Mouse (Mus musculus) Patski (cell line): Measurements from ENCODE around the gene Prr29. TPM values are rescaled to one million over a fixed set of nuclear protein-coding genes. Genes with fewer than 3 reads are reported as not detected.

Source experiments
- ATAC-seq: fragments of 100-300 bp; one replicate; pipeline ENCODE4 v1.8.0; 2021
- CTCF ChIA-PET: fragments of 350-600 bp; sonication (Branson Sonifier 250); formaldehyde crosslinking; loops from one replicate; lab custom pipeline; 2022; ENCODE audit warnings: inconsistent platforms; lab: Charles Lee
- POLR2A ChIA-PET: fragments of 350-600 bp; sonication (Branson Sonifier 250); formaldehyde crosslinking; loops from one replicate; lab custom pipeline; 2022; ENCODE audit warnings: antibody characterized with exemption, inconsistent platforms; lab: Charles Lee
- DNase-seq: peaks from one replicate; pipeline ENCODE4 v3.0.0-alpha.2; 2011; ENCODE audit warnings: low read depth, low spot score
- H3K27me3 ChIP-seq: fragments of 371-371 bp; one replicate; pipeline ENCODE4 v1.5.1; 2021
- CTCF ChIP-seq: fragments of 100-300 bp; IDR thresholded peaks from one replicate; pipeline ENCODE4 v1.5.1; 2021
- in situ Hi-C: fragments of 300-500 bp; cut with MboI; formaldehyde crosslinking; loops from 3 replicates; pipeline ENCODE4 v1.11.1; 2018; ENCODE audit warnings: low pct_unique_long_range_greater_than_20kb, mixed read lengths
- polyA plus RNA-seq: library from polyadenylated mRNA; unstranded; gene quantifications from one replicate; pipeline ENCODE4 v1.2.3, GENCODE M21; 2021

Gene Prr29
- polyA plus RNA-seq, 1 experiment from 2014 or later, result not detected

DNA sequence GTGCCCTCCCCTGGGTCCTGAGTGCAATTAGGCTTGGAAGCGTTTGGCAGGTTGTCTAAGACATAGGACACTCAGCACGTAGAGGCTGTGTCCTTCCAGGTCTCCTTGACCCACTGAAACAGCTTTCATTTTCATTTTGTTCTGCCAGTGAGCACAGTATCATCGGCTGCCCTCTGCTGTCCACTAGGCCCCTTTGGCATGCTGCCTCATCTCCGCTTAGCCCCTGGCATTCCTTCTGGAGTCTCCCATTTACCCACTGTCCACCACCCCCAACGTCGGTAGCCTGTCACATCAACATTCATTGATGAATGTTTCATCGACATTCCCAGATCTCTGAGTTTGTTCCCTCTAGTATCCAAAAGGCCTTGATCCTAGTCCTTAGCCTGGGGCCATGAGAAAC lies 16.6 kb downstream of the Prr29 start:
- no peak for TF ChIP-seq CTCF
- CTCF ChIA-PET, result interaction anchor here (1.4 to 1.5 kb wide), 2 partner anchors 9 to 79 kb away, joined by 3 read pairs; no protein-coding TSS in a partner anchor
- no peak for DNase-seq
- in situ Hi-C loops, result no loop called here
- POLR2A ChIA-PET, result no interaction called here
- ATAC-seq, result no peak
- peaks cover 16% of the 10 kb centered on the region for H3K27me3 ChIP-seq

DNA sequence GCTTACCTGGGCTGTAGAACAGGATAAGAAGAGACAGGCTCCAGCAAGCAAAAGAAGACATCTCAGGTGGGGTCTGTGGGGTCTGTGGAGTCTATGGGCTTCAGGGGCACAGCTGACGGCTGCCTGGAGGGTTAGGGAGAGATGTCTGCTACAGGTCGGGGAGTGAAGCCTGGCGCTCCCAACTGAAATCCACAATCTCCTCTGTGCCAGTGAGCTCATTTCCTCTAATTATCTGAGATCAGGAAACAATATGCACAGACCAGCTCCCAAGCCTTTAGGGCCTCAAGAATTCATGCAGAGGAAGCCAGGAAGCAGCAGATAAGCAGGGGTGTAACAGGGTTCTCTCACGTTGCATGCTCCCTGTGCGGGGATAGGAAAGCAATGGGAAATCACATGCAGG lies 17.2 kb downstream of the Prr29 start:
- in situ Hi-C loops, result no loop called here
- DNase-seq (no peak), ATAC-seq (no peak)
- TF ChIP-seq CTCF, result no peak
- ChIA-PET CTCF (interaction anchor here (1.5 kb wide), 1 partner anchor 9 kb away, joined by 3 read pairs; no protein-coding TSS in a partner anchor), POLR2A (no interaction called here)
- peaks cover 16% of the 10 kb centered on the region for H3K27me3 ChIP-seq

DNA sequence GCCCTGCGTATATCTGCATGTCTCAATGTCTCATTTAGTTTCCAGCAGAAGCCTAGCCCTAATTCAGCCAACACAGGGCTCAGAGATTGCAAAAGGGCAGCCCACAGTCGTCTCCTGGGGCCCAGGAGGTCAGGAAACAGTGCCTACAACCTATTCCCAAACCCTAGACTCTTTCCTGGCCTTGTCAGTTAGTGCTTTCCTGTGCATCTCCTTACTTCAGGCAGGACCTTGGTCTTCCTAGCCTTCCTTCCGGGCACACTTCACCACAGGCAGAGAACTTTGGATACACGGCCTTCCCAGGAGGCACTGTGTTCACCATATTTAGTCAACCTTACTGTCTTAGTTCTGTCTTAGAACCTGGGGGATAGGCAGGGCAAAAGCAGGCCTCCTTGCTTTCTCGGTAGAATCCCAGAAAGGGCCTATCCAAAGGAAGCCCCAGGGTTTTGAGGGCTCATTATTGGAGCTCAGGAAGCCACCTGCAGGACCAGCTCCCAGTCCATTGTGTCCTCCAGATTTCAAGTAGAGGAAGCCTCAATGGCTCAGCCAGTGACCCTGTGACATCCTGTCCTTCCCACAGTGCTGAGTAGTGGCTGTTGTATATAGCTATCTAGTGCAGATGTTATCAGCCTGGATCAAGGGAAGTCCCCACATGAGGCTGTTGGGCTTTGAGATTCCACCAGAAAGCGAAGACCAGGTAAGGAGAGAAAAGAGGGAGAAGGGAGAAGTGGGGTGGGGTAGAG lies 17.9 kb downstream of the Prr29 start:
- peaks cover 9% of the 10 kb centered on the region for H3K27me3 ChIP-seq
- no peak for TF ChIP-seq CTCF
- ChIA-PET POLR2A (interaction anchor here (0.5 kb wide), 1 partner anchor 172 kb away, joined by 3 read pairs; no protein-coding TSS in a partner anchor), CTCF (interaction anchor here (1.3 kb wide), 1 partner anchor 17 kb away, joined by 3 read pairs; no protein-coding TSS in a partner anchor)
- in situ Hi-C loops, result no loop called here
- no peak for ATAC-seq
- no peak for DNase-seq

DNA sequence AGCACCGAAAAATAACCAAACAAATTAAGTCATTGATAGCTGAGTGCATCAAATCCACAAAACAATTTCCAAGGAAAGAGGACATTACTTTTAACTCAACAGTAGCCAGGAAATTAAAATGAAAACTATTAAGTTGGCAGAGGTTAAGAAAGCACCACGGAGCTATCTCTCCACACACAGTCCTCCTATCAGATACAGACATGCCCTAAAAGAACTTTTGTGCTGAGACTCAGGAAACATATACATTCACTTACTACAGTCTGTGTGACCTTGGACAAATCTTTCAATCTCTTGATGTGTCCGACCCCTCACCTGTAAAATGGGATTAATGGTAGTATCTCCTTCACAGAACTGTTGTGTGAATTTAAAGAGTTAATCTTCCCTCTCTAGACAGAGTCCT lies 21.1 kb downstream of the Prr29 start:
- no peak for ATAC-seq
- in situ Hi-C loops, result no loop called here
- ChIA-PET CTCF (interaction anchor here (1.6 kb wide), 1 partner anchor 84 kb away, joined by 5 read pairs; no protein-coding TSS in a partner anchor), POLR2A (no interaction called here)
- no peak for DNase-seq
- no peak for TF ChIP-seq CTCF
- H3K27me3 ChIP-seq, result peaks cover 3% of the 10 kb centered on the region

DNA sequence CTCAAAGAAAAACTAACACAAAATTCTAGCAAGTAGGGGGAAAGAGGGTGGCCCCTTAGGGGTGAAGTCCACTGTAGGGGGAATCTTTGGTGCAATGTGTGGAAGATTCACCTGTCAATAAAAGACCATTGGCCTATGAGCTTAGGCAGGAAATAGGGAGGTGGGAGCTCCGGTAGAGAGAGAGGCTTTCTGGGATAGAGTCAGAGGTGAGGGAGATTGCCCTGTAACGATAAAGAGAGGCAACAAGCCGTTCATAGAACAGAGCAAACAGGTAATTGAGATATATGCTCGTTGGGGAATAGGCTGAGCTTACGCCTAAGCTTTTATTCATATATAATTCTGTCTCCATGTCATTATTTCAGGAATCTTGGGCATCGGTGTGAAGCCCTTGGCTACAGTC lies 21.7 kb downstream of the Prr29 start:
- no peak for ATAC-seq
- no peak for TF ChIP-seq CTCF
- peaks cover 3% of the 10 kb centered on the region for H3K27me3 ChIP-seq
- ChIA-PET CTCF (interaction anchor here (1.6 kb wide), 1 partner anchor 85 kb away, joined by 5 read pairs; no protein-coding TSS in a partner anchor), POLR2A (no interaction called here)
- in situ Hi-C loops, result no loop called here
- no peak for DNase-seq

DNA sequence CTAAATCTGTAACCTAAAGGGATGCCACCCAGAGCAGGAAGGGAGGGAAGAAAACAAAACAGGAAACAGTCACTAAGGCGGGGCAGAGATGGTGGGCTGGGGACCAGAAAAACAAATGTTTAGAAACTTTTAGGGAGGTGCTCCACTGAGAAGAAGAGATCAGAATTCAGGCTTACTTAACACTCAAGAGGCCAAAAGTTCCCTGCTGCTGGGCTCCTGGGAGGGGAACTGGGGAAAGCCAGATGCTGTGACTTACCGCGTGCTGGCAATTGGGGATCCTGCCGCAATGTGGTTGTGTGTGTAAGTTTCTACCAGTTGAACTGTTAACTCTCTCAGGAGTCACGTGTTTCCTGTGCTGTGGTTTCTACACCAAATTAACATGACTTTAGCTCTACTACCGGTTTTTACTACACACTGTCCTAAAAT lies 22.5 kb downstream of the Prr29 start, which contains the start of gene Icam2:
Gene Icam2 (minus strand): TSS at position 285 of the 426 bp plus-strand sequence.
- POLR2A ChIA-PET, result no interaction called here
- ATAC-seq, result no peak

DNA sequence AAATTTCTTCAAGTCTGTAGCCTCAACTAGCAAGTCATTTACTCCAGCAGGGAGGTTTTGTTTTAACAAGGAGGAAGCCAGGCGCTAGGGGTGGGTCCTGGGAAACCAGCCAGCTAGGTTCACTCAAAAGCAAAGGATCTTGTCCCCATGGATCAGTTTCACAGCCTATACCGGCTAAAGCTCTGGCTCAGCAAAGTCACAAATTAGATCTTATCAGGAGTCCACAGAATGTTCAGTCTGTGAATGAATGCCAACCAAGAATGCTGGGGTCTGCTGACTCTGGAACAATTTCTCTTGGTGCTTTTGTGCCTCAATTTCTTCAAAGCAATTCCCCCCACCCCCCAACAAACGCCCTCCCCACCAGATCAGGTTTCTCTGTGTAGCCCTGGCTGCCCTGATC lies 24.3 kb downstream of the Prr29 start:
- ChIA-PET CTCF (interaction anchor here (1.0 kb wide), 1 partner anchor 29 kb away, joined by 3 read pairs; no protein-coding TSS in a partner anchor), POLR2A (no interaction called here)
- in situ Hi-C loops, result loop anchor here (5.0 kb wide), 2 partner anchors 62 to 87 kb away; partner anchors contain the start of gene Gh
- no peak for TF ChIP-seq CTCF
- no peak for ATAC-seq
- no peak for DNase-seq
- H3K27me3 ChIP-seq, result no peaks in the 10 kb centered on the region

More for the DNA sequence above, 22.5 kb downstream of the Prr29 start, which contains the start of gene Icam2:
- in situ Hi-C loops, result no loop called here
- no peak for DNase-seq
- CTCF ChIA-PET, result no interaction called here
- no peak for TF ChIP-seq CTCF
- H3K27me3 ChIP-seq, result peaks cover 3% of the 10 kb centered on the region

DNA sequence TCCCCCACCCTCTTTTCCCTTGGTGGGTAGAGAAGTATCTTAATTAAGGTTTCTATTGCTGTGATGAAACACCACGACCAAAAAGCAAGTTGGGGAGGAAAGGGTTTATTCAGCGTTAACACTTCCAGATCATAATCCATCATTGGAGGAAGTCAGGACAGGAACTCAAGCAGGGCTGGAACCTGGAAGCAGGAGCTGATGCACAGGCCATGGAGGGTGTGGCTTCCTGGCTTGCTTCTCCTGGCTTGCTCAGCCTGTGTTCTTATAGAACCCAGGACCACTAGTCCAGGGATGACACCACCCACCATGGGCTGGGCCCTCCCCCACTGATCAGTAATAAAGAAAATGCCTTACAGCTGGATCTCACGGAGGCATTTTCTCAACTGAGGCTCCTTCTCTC lies 25.5 kb downstream of the Prr29 start:
- CTCF ChIA-PET, result interaction anchor here (1.0 to 2.1 kb wide), 6 partner anchors 9 to 134 kb away, joined by 3 to 7 read pairs (median 3); no protein-coding TSS in a partner anchor
- DNase-seq (no peak), ATAC-seq (no peak)

DNA sequence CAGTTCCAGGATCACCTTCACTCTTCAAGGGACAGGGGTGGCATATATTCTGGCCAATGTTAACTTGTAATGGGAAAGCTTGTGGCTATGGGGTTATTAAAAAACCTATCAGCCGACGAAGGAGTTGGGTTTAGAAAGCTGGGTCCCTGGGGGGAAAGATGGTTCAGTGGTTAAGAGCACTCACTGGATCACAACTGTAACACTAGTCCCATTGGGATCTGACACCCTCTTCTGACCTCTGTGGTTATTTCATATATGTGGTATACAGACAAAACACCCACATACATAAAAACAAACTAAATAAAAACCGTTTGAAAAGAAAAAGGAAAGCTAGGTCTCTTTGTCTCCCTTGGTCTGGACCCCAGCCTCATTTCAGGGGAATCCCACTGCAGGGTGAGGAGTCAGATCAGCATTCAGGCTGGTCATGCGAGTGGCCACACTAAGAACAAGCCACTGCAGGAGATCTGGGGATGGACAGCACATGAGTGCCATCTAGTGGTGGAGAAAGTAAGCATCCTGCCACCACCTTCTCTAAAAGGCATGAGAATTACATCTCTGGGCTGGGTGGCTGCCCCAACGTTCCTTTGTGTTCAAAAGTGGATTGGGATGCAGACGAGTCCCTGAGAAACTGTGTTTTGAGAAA lies 26.4 kb downstream of the Prr29 start:
- ChIA-PET CTCF (interaction anchor here (1.0 to 2.1 kb wide), 6 partner anchors 9 to 135 kb away, joined by 3 to 7 read pairs (median 3); no protein-coding TSS in a partner anchor), POLR2A (no interaction called here)
- in situ Hi-C loops, result loop anchor here (5.0 kb wide), 2 partner anchors 64 to 89 kb away; partner anchors contain the start of gene Gh
- no peak for ATAC-seq
- H3K27me3 ChIP-seq, result no peaks in the 10 kb centered on the region
- peak; percentile 20 for DNase-seq
- TF ChIP-seq CTCF, result peak; percentile 88

More for the DNA sequence above, 25.5 kb downstream of the Prr29 start:
- no peak for TF ChIP-seq CTCF
- in situ Hi-C loops, result loop anchor here (5.0 kb wide), 2 partner anchors 63 to 88 kb away; partner anchors contain the start of gene Gh
- POLR2A ChIA-PET, result no interaction called here
- no peaks in the 10 kb centered on the region for H3K27me3 ChIP-seq

DNA sequence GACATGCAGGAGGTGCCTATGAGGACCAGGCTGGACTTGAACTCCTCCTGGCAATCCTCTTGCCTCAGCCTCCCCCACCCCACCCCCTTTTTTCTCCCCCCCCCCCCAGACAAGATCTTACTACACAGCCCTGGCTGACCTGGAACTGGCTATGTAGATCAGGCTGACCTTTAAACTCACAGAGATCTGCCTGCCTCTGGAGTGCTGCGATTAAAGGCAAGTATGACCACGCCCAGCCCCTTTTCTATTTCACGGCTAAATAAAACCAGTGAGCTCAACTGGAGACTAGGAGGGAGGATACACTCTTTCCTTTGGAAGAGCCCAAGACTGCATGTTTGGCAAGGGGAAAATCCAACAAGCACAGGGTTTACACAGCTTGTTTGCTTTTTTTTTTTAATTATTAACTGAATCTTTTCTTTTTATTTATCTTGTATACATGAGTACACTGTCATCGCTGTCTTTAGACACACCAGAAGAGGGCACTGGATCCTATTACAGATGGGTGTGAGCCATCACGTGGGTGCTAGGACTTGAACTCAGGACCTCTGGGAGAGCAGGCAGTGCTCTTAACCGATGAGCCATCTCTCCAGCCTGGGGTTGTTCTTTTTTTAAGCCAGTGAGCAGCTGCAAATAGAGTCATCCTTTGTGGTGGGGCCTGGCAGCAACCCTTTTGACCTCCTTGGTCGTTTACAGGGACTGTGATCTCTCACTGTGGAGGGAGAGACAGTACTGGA lies 27.5 kb downstream of the Prr29 start:
- ATAC-seq (no peak), DNase-seq (no peak)
- TF ChIP-seq CTCF, result no peak
- CTCF ChIA-PET, result no interaction called here
- POLR2A ChIA-PET, result no interaction called here
- H3K27me3 ChIP-seq, result no peaks in the 10 kb centered on the region
- in situ Hi-C loops, result loop anchor here (5.0 kb wide), 2 partner anchors 65 to 90 kb away; partner anchors contain the start of gene Gh
